Mouse (Mus musculus) pancreas, adult 10 weeks (tissue): Measurements from ENCODE around the gene Timm17b. TPM values are rescaled to one million over a fixed set of nuclear protein-coding genes. Genes with fewer than 3 reads are reported as not detected.

Experiments used
- polyA plus RNA-seq: library from polyadenylated mRNA; stranded (reverse); fragments of 350-450 nt; fragmentation: Illumina TruSeq; extraction: RNeasy Lipid Tissue Mini Kit (QIAGEN cat#74804); gene quantifications from one replicate; pipeline ENCODE4 v1.2.3, GENCODE M21; 2015; ENCODE audit warnings: low read depth, low replicate concordance; ENCODE audit not compliant: insufficient read depth

Gene Timm17b
- polyA plus RNA-seq: 18.8 TPM

DNA sequence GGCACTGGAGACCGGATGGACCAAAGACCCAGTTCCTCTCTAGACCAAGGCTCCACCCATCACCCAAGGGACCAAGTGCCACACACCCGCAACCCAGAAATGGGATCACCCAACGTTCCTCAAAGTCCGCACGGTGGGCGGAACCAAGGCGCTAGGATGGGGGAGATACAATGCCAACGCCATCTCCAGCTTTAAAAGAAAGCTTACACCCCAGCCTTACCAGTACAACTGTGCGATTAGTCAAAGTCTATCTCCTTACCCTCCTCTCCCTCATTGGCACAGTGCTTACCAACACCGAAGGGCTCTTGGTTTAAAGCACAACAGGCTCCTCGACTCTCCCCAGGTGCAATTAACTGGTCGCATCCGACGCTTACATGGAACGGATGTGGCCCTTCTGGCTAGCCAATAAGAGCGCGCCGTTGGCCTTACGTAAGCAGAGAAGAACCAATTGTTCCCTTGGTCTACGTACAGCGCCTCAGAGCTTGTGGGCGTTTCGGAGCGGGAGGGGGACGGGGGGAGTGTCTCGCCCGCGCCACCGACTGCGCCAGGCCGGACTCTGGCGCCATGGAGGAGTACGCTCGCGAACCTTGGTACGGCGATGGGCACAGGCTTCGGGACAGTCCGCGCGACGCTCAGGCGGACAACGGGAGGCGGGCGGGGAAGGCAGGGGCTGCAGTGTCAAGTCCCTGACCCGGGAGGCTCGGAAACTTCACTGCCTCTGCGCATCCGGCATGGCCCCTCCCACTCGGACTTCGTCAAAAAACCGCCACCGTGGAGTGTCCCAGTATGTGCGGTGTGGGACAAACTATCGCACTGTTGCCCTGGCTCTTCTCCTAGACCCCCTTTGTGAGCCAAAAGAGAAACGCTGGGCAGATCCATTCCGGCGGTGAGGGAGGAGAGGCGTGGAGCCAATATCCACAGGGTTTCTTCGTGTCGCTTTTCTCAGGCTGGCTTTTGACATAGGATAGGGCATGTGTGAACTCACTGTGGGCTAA lies at the start of gene Timm17b, which contains the start of gene Pqbp1:
TSS of gene Timm17b (plus strand) at position 478 of the 995 bp plus-strand sequence.
TSS of gene Pqbp1 (minus strand) at position 390 of the 995 bp plus-strand sequence.

DNA sequence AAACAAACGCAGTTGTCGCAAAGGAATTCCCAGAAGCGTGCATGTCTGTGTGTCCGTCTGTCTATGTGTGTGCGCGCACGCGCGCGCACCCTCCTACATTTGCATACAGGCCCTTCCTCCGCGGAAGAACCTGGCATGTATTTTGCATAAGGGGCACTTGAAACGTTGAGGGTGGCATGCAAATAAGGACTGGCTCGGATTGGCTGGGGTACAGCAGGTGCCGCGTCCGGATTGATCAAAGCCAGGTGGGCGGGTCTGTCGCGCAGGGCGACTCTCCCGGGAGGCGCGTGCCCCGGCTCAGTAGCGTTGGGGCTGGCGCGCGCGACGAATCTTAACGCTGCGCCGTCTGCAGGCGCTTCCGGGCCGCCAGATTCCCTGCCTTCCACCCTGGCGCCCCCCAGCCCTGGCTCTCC lies 21.1 kb upstream of the Timm17b start, which contains the start of gene Pim2:
TSS of gene Pim2 (plus strand) at position 256 of the 413 bp plus-strand sequence.

DNA sequence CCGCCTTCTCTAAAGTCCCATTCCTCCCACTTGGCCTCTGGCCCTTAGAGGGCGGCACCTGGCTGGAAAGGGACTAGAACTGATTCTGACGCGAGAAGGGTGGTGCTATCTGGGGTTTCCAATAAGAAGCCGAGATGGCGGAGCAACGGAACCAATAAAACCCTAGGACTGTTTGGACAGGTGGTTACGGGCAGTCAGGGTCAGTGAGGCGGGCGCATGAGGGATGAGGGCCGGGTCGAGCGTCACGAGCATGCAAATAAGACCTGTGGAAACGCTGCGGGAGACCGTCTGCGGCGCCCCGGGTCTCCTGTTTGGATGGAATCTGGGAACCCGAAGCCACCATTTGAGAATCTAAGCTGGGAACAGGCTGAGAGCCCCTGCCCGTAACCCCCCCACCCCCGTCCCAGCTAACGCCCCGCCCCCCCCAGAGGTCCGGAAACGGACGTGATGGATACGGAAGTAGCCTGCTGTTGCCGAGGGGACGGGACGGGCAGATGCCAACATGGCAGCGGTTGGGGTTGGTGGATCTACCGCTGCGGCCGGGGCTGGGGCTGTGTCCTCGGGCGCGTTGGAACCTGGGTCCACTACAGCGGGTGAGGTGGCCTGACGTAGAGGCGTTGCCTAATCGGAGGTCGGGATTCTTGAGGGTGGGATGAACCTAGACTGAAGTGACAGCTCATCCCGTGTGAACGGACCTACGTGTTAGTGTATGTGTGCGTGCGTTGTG lies 15.2 kb upstream of the Timm17b start, which contains the start of gene Slc35a2:
TSS of gene Slc35a2 (plus strand) at position 188 of the 727 bp plus-strand sequence.

DNA sequence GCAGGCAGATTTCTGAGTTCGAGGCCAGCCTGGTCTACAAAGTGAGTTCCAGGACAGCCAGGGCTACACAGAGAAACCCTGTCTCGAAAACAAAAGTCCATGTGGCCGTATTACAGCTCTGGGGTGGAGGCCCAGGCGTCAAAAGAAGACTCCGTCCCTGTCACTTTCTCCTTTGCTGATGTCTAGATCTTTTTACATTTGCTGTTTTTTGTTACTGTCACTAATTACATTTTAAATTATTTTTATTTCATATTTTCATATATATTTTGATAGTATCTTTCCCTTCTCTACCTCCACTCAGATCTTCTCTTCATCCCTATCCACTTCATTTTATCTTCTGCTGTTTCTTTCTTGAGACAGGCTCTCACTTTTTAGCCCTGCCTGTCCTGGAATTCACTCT lies 8.6 kb downstream of the Timm17b start, which contains the start of gene Gm10491:
TSS of gene Gm10491 (minus strand) at position 101 of the 400 bp plus-strand sequence.

DNA sequence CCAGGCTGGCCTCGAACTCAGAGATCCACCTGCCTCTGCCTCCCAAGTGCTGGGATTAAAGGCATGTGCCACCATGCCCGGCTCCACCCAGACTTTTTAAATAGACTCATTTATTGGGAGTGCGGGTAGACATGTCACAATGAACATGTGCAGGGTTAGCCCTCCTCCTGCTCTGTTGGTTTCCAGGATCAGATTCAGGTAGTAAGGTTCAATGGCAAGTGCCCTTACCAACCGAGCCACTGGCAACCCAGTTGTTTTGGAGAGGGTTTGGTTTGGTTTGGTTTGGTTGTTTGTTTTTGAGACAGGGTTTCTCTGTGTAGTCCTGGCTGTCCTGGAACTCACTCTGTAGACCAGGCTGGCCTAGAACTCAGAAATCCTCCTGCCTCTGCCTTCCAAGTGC lies 10.1 kb downstream of the Timm17b start, which contains the start of gene Gm10490:
TSS of gene Gm10490 (plus strand) at position 301 of the 400 bp plus-strand sequence.

DNA sequence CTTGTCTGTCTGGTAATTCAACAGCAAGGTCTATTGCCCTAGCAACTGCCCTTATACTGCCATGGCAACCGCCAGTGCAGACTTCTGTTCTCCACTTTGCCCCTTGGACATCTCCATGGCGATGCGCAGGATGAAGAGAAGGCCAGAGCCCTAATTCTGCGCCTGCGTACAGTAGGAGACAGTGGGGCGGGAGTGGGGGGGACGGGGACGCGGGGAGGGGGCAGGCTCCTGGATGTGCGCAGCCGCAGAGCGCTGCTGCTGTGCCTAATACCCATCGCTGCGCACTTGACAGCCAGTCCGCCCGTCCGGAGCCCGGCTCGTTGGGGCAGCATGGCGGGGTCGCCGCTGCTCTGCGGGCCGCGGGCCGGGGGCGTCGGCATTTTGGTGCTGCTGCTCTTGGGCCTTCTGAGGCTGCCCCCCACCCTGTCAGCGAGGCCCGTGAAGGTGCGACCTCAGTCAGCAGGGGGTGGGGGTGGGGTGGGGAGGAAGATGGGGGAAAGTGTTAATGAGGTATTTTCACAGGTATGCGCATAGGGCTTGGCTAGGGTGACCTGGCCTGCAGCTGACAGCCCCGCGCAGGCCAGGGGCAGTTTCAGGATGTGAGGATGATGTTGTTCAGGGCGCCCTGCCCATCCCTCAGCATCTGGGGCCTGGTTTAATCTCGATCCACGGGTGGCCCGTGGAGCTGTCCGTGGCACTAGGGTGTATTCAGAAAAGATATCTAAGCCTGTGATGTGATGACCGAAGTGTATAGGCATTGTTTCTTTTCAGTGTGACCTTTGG lies 20.6 kb downstream of the Timm17b start, which contains the start of gene Pcsk1n:
TSS of gene Pcsk1n (plus strand) at position 222 of the 783 bp plus-strand sequence.

DNA sequence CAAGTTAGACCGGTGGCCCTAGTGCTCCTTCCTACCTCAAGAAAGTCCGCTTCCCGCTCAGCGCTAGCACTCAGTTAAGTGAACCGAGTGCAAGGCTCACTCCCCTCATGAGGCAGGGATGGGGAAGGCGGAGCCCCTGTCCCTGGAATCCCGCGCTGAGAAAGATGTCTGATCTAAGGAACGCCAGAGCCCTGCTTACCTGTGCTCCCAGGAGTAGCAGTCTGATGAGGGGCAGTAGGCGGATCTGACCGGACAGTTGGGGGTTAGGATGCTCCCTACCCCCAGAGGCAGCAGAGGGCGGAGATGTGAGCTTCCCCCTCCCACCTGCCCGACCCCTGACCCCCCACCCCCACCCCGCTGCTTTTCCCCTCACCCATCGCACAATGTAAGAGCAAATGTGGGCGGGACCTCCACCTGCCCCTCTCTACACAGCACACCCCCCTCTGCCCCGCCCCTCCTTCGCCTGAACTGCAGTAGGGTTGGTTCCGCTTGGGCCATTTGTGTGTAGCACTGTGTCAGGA lies 29.2 kb downstream of the Timm17b start, which contains the start of gene Eras:
TSS of gene Eras (minus strand) at position 338 of the 521 bp plus-strand sequence.

DNA sequence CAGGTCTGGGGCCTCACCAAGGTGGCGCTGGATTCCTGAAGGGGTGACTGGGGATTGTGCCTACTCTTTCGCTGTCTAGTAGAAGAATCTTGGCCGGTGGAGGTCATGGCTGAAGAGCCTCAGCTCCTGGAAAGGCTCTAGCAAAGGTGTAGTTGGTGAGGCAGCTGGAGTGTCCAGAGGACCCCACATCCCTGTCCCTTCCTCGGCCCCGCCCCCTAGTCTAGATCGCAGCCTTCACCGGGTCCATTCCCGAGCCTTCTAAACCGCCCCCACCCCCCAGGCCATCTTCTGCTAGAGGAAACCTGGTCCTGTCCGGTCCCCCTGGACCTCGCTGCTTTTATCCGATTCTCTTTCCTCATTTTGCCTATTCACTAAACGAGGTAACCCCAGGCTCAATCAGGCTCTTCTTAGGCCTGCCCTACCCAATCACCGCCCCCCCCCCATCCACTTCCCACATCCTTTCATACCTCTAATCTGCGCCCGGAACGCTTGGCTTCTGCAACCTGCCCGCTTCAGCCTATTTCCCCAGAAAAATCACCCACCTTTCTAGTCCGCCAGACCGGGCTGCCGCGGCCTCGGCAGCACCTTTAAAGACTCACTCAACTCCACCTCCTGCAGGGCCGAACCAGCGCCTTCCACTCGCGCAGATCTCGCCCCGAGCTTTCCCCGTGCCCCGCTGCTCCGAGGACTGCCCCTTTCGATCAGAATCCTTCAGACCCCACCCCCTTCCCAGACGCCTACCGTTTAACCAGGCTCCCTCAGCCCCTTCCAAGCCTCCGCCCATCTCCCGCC lies 48.1 kb downstream of the Timm17b start, which contains the start of gene Hdac6:
TSS of gene Hdac6 (minus strand) at position 782 of the 792 bp plus-strand sequence.

Other genes starting within 250 kb of the Timm17b start
- gene Prickle3, start 242.1 kb upstream of the Timm17b start, polyA plus RNA-seq: 4.9 TPM
- gene Plp2, start 228.0 kb upstream of the Timm17b start, polyA plus RNA-seq: 31.6 TPM
- gene Magix, start 218.1 kb upstream of the Timm17b start, polyA plus RNA-seq: 3.1 TPM
- 6.6 TPM for gene Gpkow, start 202.2 kb upstream of the Timm17b start, polyA plus RNA-seq
- gene Wdr45, start 185.0 kb upstream of the Timm17b start, polyA plus RNA-seq: 23.7 TPM
- gene Gm45208, start 177.1 kb upstream of the Timm17b start, polyA plus RNA-seq: not detected
- 8.7 TPM for gene Praf2, start 170.9 kb upstream of the Timm17b start, polyA plus RNA-seq
- 2.0 TPM for gene Ccdc120, start 148.5 kb upstream of the Timm17b start, polyA plus RNA-seq
- 7.8 TPM for gene Tfe3, start 136.8 kb upstream of the Timm17b start, polyA plus RNA-seq
- 41.2 TPM for gene Gripap1, start 109.6 kb upstream of the Timm17b start, polyA plus RNA-seq
- gene Kcnd1, start 77.1 kb upstream of the Timm17b start, polyA plus RNA-seq: 1.8 TPM
- gene Otud5, start 58.0 kb upstream of the Timm17b start, polyA plus RNA-seq: 25.1 TPM
- gene Pim2, start 21.1 kb upstream of the Timm17b start, polyA plus RNA-seq: 4.9 TPM
- 10.3 TPM for gene Slc35a2, start 15.3 kb upstream of the Timm17b start, polyA plus RNA-seq
- gene Pqbp1, start 88 bp upstream of the Timm17b start, polyA plus RNA-seq: 23.2 TPM
- not detected for gene Gm10491, start 8.5 kb downstream of the Timm17b start, polyA plus RNA-seq
- gene Gm10490, start 10.2 kb downstream of the Timm17b start, polyA plus RNA-seq: not detected
- gene Pcsk1n, start 20.5 kb downstream of the Timm17b start, polyA plus RNA-seq: 20.9 TPM
- gene Eras, start 29.2 kb downstream of the Timm17b start, polyA plus RNA-seq: not detected
- 11.3 TPM for gene Hdac6, start 48.5 kb downstream of the Timm17b start, polyA plus RNA-seq
- not detected for gene Gata1, start 78.7 kb downstream of the Timm17b start, polyA plus RNA-seq
- not detected for gene Glod5, start 119.1 kb downstream of the Timm17b start, polyA plus RNA-seq
- gene Suv39h1, start 175.4 kb downstream of the Timm17b start, polyA plus RNA-seq: 1.7 TPM
- gene Was, start 191.1 kb downstream of the Timm17b start, polyA plus RNA-seq: 0.78 TPM
- 21.1 TPM for gene Wdr13, start 233.5 kb downstream of the Timm17b start, polyA plus RNA-seq
- gene Rbm3, start 246.5 kb downstream of the Timm17b start, polyA plus RNA-seq: 44.1 TPM